ENCODE assay signal across 8 mouse cellular contexts in genomic region chr10:20125226-20125625, GRCm38 (mm10). TPM values are rescaled to one million over a fixed set of nuclear protein-coding genes. Genes with fewer than 3 reads are reported as not detected.
DNase-seq lines count a peak whose midpoint lies in the region; ATAC-seq and TF ChIP-seq lines count a peak whose summit lies in the region.

No protein-coding gene starts in this region.

- H3K27ac ChIP-seq in intestine, postnatal 0 days (ENCODE audit: low read depth, low read length), result no peak overlapping the region
- no peak overlapping the region for H3K27ac ChIP-seq in midbrain, embryonic 13.5 days
- H3K27ac ChIP-seq in stomach, embryonic 15.5 days, result no peak overlapping the region

- intact Hi-C loops in left cerebral cortex, postnatal 25 days (cut with DNase I), result loop anchor here (5.0 to 10.0 kb wide), 3 partner anchors 208 to 880 kb away; partner anchors contain the start of gene Il20ra

- no peak overlapping the region for H3K4me2 ChIP-seq in intestine, postnatal 0 days (replicated peaks; ENCODE audit: low read depth)
- H3K4me2 ChIP-seq in midbrain, embryonic 13.5 days (replicated peaks), result no peak overlapping the region
- no peak overlapping the region for H3K4me2 ChIP-seq in stomach, embryonic 15.5 days

- peak; percentile 92 for TF ChIP-seq CTCF in intestine, postnatal 0 days (IDR thresholded peaks at IDR 0.05; ENCODE audit: low read depth)

- no peak overlapping the region for H3K4me3 ChIP-seq in intestine, postnatal 0 days (ENCODE audit: low read depth, low read length)
- no peak overlapping the region for H3K4me3 ChIP-seq in midbrain, embryonic 13.5 days (replicated peaks)
- no peak overlapping the region for H3K4me3 ChIP-seq in stomach, embryonic 15.5 days (replicated peaks)

- peak; percentile 51 for DNase-seq in ovary, postnatal 14 days (ENCODE audit: low spot score)
- no peak for DNase-seq in ovary, adult 18-20 months (ENCODE audit: low spot score)
- DNase-seq in cerebellum, adult 9-11 months, result peak; percentile 63
- DNase-seq in frontal cortex, postnatal 36 days (ENCODE audit: low spot score in 2 of 2), result peak; percentile 63 to 83
- DNase-seq in left cerebral cortex, postnatal 25 days (ENCODE audit: low spot score in 2 of 2), result peak; percentile 76 to 80

- 39% methylated on average over 4 of the region's 4 CpGs for WGBS in intestine, postnatal 0 days
- WGBS in midbrain, embryonic 13.5 days, result 55% methylated on average over 4 of the region's 4 CpGs
- WGBS in stomach, embryonic 15.5 days, result 42% methylated on average over 4 of the region's 4 CpGs

- H3K4me1 ChIP-seq in intestine, postnatal 0 days (replicated peaks; ENCODE audit: control insufficient read depth, insufficient read depth, low read length), result no peaks in the 10 kb centered on the region
- no peaks in the 10 kb centered on the region for H3K4me1 ChIP-seq in midbrain, embryonic 13.5 days (replicated peaks)
- H3K4me1 ChIP-seq in stomach, embryonic 15.5 days, result no peaks in the 10 kb centered on the region

- no peaks in the 10 kb centered on the region for H3K9me3 ChIP-seq in intestine, postnatal 0 days (ENCODE audit: control insufficient read depth)
- H3K9me3 ChIP-seq in midbrain, embryonic 13.5 days, result no peaks in the 10 kb centered on the region
- no peaks in the 10 kb centered on the region for H3K9me3 ChIP-seq in stomach, embryonic 15.5 days

- no peak; the same call in 1 of the 2 replicates for ATAC-seq in intestine, postnatal 0 days
- ATAC-seq in midbrain, embryonic 13.5 days, result peak; percentile 64
- ATAC-seq in stomach, embryonic 15.5 days (ENCODE audit: insufficient read depth, low FRiP score, low read depth), result peak; percentile 73; the same call in 1 of the 2 replicates

- H3K36me3 ChIP-seq in intestine, postnatal 0 days (ENCODE audit: control insufficient read depth, insufficient read depth), result no peaks in the 10 kb centered on the region; the same call in 1 of the 2 replicates
- no peaks in the 10 kb centered on the region for H3K36me3 ChIP-seq in midbrain, embryonic 13.5 days
- no peaks in the 10 kb centered on the region for H3K36me3 ChIP-seq in stomach, embryonic 15.5 days

- H3K27me3 ChIP-seq in intestine, postnatal 0 days (replicated peaks; ENCODE audit: control insufficient read depth, insufficient read depth, low read length), result no peaks in the 10 kb centered on the region
- no peaks in the 10 kb centered on the region for H3K27me3 ChIP-seq in midbrain, embryonic 13.5 days
- H3K27me3 ChIP-seq in stomach, embryonic 15.5 days (replicated peaks), result no peaks in the 10 kb centered on the region

- H3K9ac ChIP-seq in intestine, postnatal 0 days (ENCODE audit: low read depth, low read length), result no peak overlapping the region
- no peak overlapping the region for H3K9ac ChIP-seq in midbrain, embryonic 13.5 days (replicated peaks)
- no peak overlapping the region for H3K9ac ChIP-seq in stomach, embryonic 15.5 days

RNA-seq across cellular contexts. Expression of gene Map7, which starts 23.0 kb away (rescaled TPM):
- 47.0 and 55.7 TPM in 2 replicates for polyA plus RNA-seq in intestine, postnatal 0 days (2015; fragmentation: Nextera tagmentation; extraction: Ambion mirVana)
- 100 to 1,000 TPM in 1 of 2 experiments, 10 to 100 TPM in 1; 97.9 to 111 TPM for total RNA-seq in left cerebral cortex, postnatal 25 days (2021)
- polyA plus RNA-seq in midbrain, embryonic 13.5 days (2015; fragmentation: Nextera tagmentation; extraction: Ambion mirVana), result 5.1 and 5.8 TPM in 2 replicates
- 21.2 and 23.3 TPM in 2 replicates for polyA plus RNA-seq in stomach, embryonic 15.5 days (2015; fragmentation: Nextera tagmentation; extraction: Ambion mirVana)
